Mouse (Mus musculus): ENCODE results near the gene Sin3a. TPM values are rescaled to one million over a fixed set of nuclear protein-coding genes. Genes with fewer than 3 reads are reported as not detected.

The Sin3a gene
- polyA plus RNA-seq, 2 experiments = 14.9 to 20.5 TPM

GRCm38 (mm10) chr9:57148144-57148878 is 76.5 kb downstream of the Sin3a start, which contains the start of gene Neil1:
Neil1 (minus strand) TSS chr9:57148305.
- Histone ChIP-seq H3K4me1 (replicated peaks; ENCODE audit: control insufficient read depth in 2 of 2, insufficient read depth in 2 of 2, low read length in 1 of 2) (peaks cover 0 to 11% of the 10 kb centered on the region in 2 experiments; a peak in 2 of 4 replicates), H3K27me3 (ENCODE audit: control insufficient read depth, insufficient read depth, low read length) (no peaks in the 10 kb centered on the region), H3K36me3 (replicated peaks; ENCODE audit: control insufficient read depth, insufficient read depth, low read depth) (no peaks in the 10 kb centered on the region), H3K27ac (no peak within 1 kb of the TSS; the same call in 1 of the 2 replicates), H3K4me3 (ENCODE audit: insufficient read depth in 1 of 2, low read depth in 2 of 2, low read length in 2 of 2) (peak within 1 kb of the TSS; percentile 54 to 68), H3K9ac (replicated peaks) (peak within 1 kb of the TSS; percentile 35), H3K4me2 (ENCODE audit: low read depth) (peak within 1 kb of the TSS; percentile 65), H3K9me3 (ENCODE audit: control insufficient read depth, low read length) (no peaks in the 10 kb centered on the region)
- DNase-seq (ENCODE audit: low read depth in 3 of 3, low spot score in 3 of 3) = peak; percentile 60 to 69 (median 61)
- 2% methylated on average over 27 of the region's 27 CpGs for WGBS (ENCODE audit: insufficient replicate concordance)
- TF ChIP-seq EP300 (IDR thresholded peaks at IDR 0.05; ENCODE audit: low read depth) (no peak), CTCF (IDR thresholded peaks at IDR 0.05; ENCODE audit: low read depth) (peak; percentile 40; the same call in 1 of the 2 replicates)
- ATAC-seq (ENCODE audit: insufficient read depth) = peak; percentile 88

DNA sequence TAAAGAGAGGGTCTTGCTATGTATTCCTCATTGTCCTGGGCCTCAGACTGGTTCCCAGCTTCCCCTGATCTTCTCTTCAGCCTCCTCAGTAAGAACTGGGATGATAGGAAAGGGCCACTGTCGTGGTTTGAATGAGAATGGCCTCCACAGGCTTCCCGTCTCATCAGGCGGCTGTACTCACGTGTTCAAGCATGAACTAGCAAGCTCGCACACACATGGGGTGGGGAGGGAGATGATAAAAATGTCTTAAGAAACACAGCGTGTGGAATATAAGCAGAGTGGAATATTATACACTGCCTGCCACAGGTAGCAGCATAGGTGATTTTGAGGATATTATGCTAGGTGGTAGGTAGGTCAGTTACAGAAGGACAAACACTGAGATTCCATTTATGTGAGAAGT is 77.2 kb downstream of the Sin3a start:
- Histone ChIP-seq H3K27me3 (ENCODE audit: control insufficient read depth, insufficient read depth, low read length) (no peaks in the 10 kb centered on the region), H3K9me3 (ENCODE audit: control insufficient read depth, low read length) (no peaks in the 10 kb centered on the region), H3K4me2 (ENCODE audit: low read depth) (peak overlapping the region; percentile 65), H3K4me3 (ENCODE audit: insufficient read depth in 1 of 2, low read depth in 2 of 2, low read length in 2 of 2) (0 out of 4 replicates have a peak overlapping the region, but pooled peaks of 1 of the 2 experiments have one; percentile 68), H3K4me1 (replicated peaks; ENCODE audit: control insufficient read depth in 2 of 2, insufficient read depth in 2 of 2, low read length in 1 of 2) (peaks cover 0 to 11% of the 10 kb centered on the region in 2 experiments; a peak in 2 of 4 replicates), H3K9ac (replicated peaks) (no peak overlapping the region), H3K36me3 (replicated peaks; ENCODE audit: control insufficient read depth, insufficient read depth, low read depth) (no peaks in the 10 kb centered on the region), H3K27ac (no peak overlapping the region)
- TF ChIP-seq EP300 (IDR thresholded peaks at IDR 0.05; ENCODE audit: low read depth) (no peak), CTCF (IDR thresholded peaks at IDR 0.05; ENCODE audit: low read depth) (no peak)
- DNase-seq (ENCODE audit: low read depth in 3 of 3, low spot score in 3 of 3) = no peak
- ATAC-seq (ENCODE audit: insufficient read depth) = no peak
- WGBS (ENCODE audit: insufficient replicate concordance) = 69% methylated on average over 6 of the region's 6 CpGs

- H3K4me2 ChIP-seq (ENCODE audit: low read depth) = no peak overlapping the region
- no peaks in the 10 kb centered on the region for H3K27me3 ChIP-seq (ENCODE audit: control insufficient read depth, insufficient read depth, low read length)
- no peaks in the 10 kb centered on the region for H3K36me3 ChIP-seq (replicated peaks; ENCODE audit: control insufficient read depth, insufficient read depth, low read depth)
- ATAC-seq (ENCODE audit: insufficient read depth) (no peak), DNase-seq (ENCODE audit: low read depth in 3 of 3, low spot score in 3 of 3) (no peak)
- WGBS (ENCODE audit: insufficient replicate concordance) = 73% methylated on average over 5 of the region's 5 CpGs
- H3K27ac ChIP-seq = no peak overlapping the region
- H3K9me3 ChIP-seq (ENCODE audit: control insufficient read depth, low read length) = no peaks in the 10 kb centered on the region
- no peak overlapping the region for H3K4me3 ChIP-seq (ENCODE audit: insufficient read depth in 1 of 2, low read depth in 2 of 2, low read length in 2 of 2)
- peaks cover 0 to 11% of the 10 kb centered on the region in 2 experiments; a peak in 2 of 4 replicates for H3K4me1 ChIP-seq (replicated peaks; ENCODE audit: control insufficient read depth in 2 of 2, insufficient read depth in 2 of 2, low read length in 1 of 2)
- TF ChIP-seq CTCF (IDR thresholded peaks at IDR 0.05; ENCODE audit: low read depth) = no peak
- no peak for TF ChIP-seq EP300 (IDR thresholded peaks at IDR 0.05; ENCODE audit: low read depth)
- H3K9ac ChIP-seq (replicated peaks) = no peak overlapping the region
Observed at GRCm38 (mm10) chr9:57150192-57150591, 78.4 kb downstream of the Sin3a start.

DNA sequence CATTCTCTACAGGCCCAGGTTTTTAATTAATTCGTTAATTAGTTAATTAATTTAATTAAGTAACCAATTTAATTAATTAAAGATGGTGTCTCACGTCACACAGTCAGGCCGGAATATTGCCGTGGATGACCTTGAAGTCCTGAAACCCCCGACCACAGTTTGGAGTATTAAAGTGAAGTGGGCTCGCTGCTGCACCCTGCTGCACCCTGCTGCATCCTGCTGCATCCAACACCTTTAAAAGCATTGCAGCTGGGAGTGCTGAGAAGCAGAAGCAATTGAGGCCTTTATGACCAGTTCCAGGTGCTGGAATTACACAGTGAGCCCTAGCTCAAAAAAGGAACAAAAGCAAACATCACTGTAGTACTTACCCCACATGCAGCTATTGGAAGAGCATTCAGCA is 80.5 kb downstream of the Sin3a start:
- Histone ChIP-seq H3K36me3 (replicated peaks; ENCODE audit: control insufficient read depth, insufficient read depth, low read depth) (no peaks in the 10 kb centered on the region), H3K9ac (replicated peaks) (no peak overlapping the region), H3K27me3 (ENCODE audit: control insufficient read depth, insufficient read depth, low read length) (no peaks in the 10 kb centered on the region), H3K4me3 (ENCODE audit: insufficient read depth in 1 of 2, low read depth in 2 of 2, low read length in 2 of 2) (no peak overlapping the region), H3K4me1 (replicated peaks; ENCODE audit: control insufficient read depth in 2 of 2, insufficient read depth in 2 of 2, low read length in 1 of 2) (peaks cover 0 to 12% of the 10 kb centered on the region in 2 experiments; a peak in 2 of 4 replicates), H3K27ac (no peak overlapping the region), H3K4me2 (ENCODE audit: low read depth) (no peak overlapping the region), H3K9me3 (ENCODE audit: control insufficient read depth, low read length) (no peaks in the 10 kb centered on the region)
- WGBS (ENCODE audit: insufficient replicate concordance) = 42% methylated on average over 6 of the region's 6 CpGs
- no peak for ATAC-seq (ENCODE audit: insufficient read depth)
- TF ChIP-seq EP300 (IDR thresholded peaks at IDR 0.05; ENCODE audit: low read depth) (no peak), CTCF (IDR thresholded peaks at IDR 0.05; ENCODE audit: low read depth) (no peak)
- DNase-seq (ENCODE audit: low read depth in 3 of 3, low spot score in 3 of 3) = no peak

DNA sequence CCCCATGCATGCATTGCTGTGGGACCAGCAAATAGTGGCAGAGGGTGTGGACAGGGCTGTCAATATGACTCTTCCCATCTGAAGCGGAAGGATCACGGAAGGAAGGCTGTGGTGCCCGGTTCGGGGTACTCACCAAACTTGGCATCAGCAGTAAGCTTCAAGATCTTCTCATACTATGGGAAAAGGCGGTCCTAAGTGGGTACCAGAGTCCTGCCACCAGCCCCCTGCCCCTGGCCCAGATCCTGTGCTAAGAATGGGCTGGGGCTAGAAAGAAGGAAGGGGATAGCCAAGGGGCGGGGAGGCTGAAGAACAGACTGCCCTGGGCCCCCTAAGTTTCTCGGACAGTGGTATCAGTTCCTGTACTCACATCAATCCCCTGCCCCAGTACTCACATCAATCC is 84.5 kb downstream of the Sin3a start:
- no peak for TF ChIP-seq EP300 (IDR thresholded peaks at IDR 0.05; ENCODE audit: low read depth)
- no peak for TF ChIP-seq CTCF (IDR thresholded peaks at IDR 0.05; ENCODE audit: low read depth)
- H3K4me3 ChIP-seq (ENCODE audit: insufficient read depth in 1 of 2, low read depth in 2 of 2, low read length in 2 of 2) = no peak overlapping the region
- no peak overlapping the region for H3K9ac ChIP-seq (replicated peaks)
- peaks cover 0 to 9% of the 10 kb centered on the region in 2 experiments; a peak in 2 of 4 replicates for H3K4me1 ChIP-seq (replicated peaks; ENCODE audit: control insufficient read depth in 2 of 2, insufficient read depth in 2 of 2, low read length in 1 of 2)
- H3K36me3 ChIP-seq (replicated peaks; ENCODE audit: control insufficient read depth, insufficient read depth, low read depth) = no peaks in the 10 kb centered on the region
- no peak for ATAC-seq (ENCODE audit: insufficient read depth)
- WGBS (ENCODE audit: insufficient replicate concordance) = 78% methylated on average over 7 of the region's 7 CpGs
- no peaks in the 10 kb centered on the region for H3K27me3 ChIP-seq (ENCODE audit: control insufficient read depth, insufficient read depth, low read length)
- H3K4me2 ChIP-seq (ENCODE audit: low read depth) = no peak overlapping the region
- DNase-seq (ENCODE audit: low read depth in 3 of 3, low spot score in 3 of 3) = no peak
- no peak overlapping the region for H3K27ac ChIP-seq
- no peaks in the 10 kb centered on the region for H3K9me3 ChIP-seq (ENCODE audit: control insufficient read depth, low read length)

Data from liver, embryonic 14.5 days (tissue).